Mouse (Mus musculus) CH12.LX (cell line): ENCODE data around the gene Tbc1d2b.
A peak's percentile ranks its signal among the peaks of the same experiment; 100 is the strongest.

Experiments used
- CHD1 ChIP-seq: IDR thresholded peaks from 2 replicates; pipeline ENCODE4 v1.6.1; 2012; ENCODE audit warnings: low read depth, low read length, improper control_type of control experiment, inconsistent platforms
- CTCF ChIP-seq, 2 experiments: IDR thresholded peaks in 1 of 2; conservative IDR thresholded peaks in 1 of 2; 2 replicates each; pipeline ENCODE4 v1.5.1; 2011 to 2012; ENCODE audit warnings: low read depth in 2 of 2, low read length in 2 of 2, improper control_type of control experiment in 1 of 2, inconsistent platforms in 1 of 2, mild to moderate bottlenecking in 1 of 2, moderate library complexity in 1 of 2
- ELF1 ChIP-seq: IDR thresholded peaks from 2 replicates; pipeline ENCODE4 v1.6.1; 2014; ENCODE audit warnings: low read depth, mild to moderate bottlenecking, inconsistent platforms, low read length, improper control_type of control experiment
- EP300 ChIP-seq: IDR thresholded peaks from 2 replicates; pipeline ENCODE4 v1.6.1; 2011; ENCODE audit warnings: low read length, improper control_type of control experiment
- GABPA ChIP-seq: IDR thresholded peaks from 2 replicates; pipeline ENCODE4 v1.6.1; 2012; ENCODE audit warnings: low read depth, low read length, improper control_type of control experiment, inconsistent platforms; ENCODE audit not compliant: insufficient replicate concordance
- HCFC1 ChIP-seq: IDR thresholded peaks from 2 replicates; pipeline ENCODE4 v1.6.1; 2012; ENCODE audit warnings: low read depth, mild to moderate bottlenecking, inconsistent platforms, low read length, improper control_type of control experiment
- MYC ChIP-seq: IDR thresholded peaks from 2 replicates; pipeline ENCODE4 v1.6.1; 2011; ENCODE audit warnings: low read depth, mild to moderate bottlenecking, improper control_type of control experiment, low read length
- NELFE ChIP-seq: IDR thresholded peaks from 2 replicates; pipeline ENCODE4 v1.6.1; 2011; ENCODE audit warnings: low read depth, low read length, improper control_type of control experiment
- NRF1 ChIP-seq: IDR thresholded peaks from 2 replicates; pipeline ENCODE4 v1.6.1; 2014; ENCODE audit warnings: low read depth, mild to moderate bottlenecking, inconsistent platforms, low read length, improper control_type of control experiment, moderate library complexity
- POLR2A ChIP-seq: IDR thresholded peaks from 2 replicates; pipeline ENCODE4 v1.6.1; 2011; ENCODE audit warnings: low read depth, mild to moderate bottlenecking, improper control_type of control experiment, low read length
- SMC3 ChIP-seq: IDR thresholded peaks from 2 replicates; pipeline ENCODE4 v1.6.1; 2011; ENCODE audit warnings: low read depth, low read length, improper control_type of control experiment
- USF1 ChIP-seq: IDR thresholded peaks from 2 replicates; pipeline ENCODE4 v1.6.1; 2014; ENCODE audit warnings: low read depth, mild to moderate bottlenecking, inconsistent platforms, low read length, improper control_type of control experiment

GRCm38 (mm10) chr9:90206500-90206899, 64.1 kb downstream of the Tbc1d2b start:
- no peak for TF ChIP-seq POLR2A
- TF ChIP-seq USF1, result no peak
- 0 out of 2 replicates have a peak, but pooled peaks have one; percentile 17 for TF ChIP-seq HCFC1
- peak; percentile 91 for TF ChIP-seq SMC3
- TF ChIP-seq CTCF (conservative IDR thresholded peaks at IDR 0.05 in 1 of 2, IDR thresholded peaks at IDR 0.05 in 1 of 2; ENCODE audit: low read depth in 2 of 2, low read length in 2 of 2), result peak; percentile 83 to 96
- no peak for TF ChIP-seq NRF1
- TF ChIP-seq EP300, result no peak
- no peak for TF ChIP-seq NELFE
- no peak for TF ChIP-seq GABPA
- peak; percentile 78 for TF ChIP-seq ELF1
- no peak for TF ChIP-seq CHD1
- no peak for TF ChIP-seq MYC
